Mouse (Mus musculus) liver, adult 2 months (tissue): ENCODE results near the gene Prss8.
A peak's percentile ranks its signal among the peaks of the same experiment; 100 is the strongest.

Experiments used
- CTCF ChIP-seq: fragments of 200-500 bp; IDR thresholded peaks from 2 replicates; pipeline ENCODE4 v1.5.1; 2011; ENCODE audit warnings: low read depth, low read length, control low read depth
- POLR2A ChIP-seq: fragments of 200-500 bp; IDR thresholded peaks from 2 replicates; pipeline ENCODE4 v1.6.1; 2011; ENCODE audit warnings: low read length, control low read depth; ENCODE audit not compliant: insufficient read depth; ENCODE audit errors: extremely low read depth

GRCm38 (mm10) chr7:127919290-127919689 lies 10.6 kb downstream of the Prss8 start:
- TF ChIP-seq CTCF = peak; percentile 19; the same call in 1 of the 2 replicates
- TF ChIP-seq POLR2A = no peak
